Mouse (Mus musculus) neural tube, embryonic 10.5 days (tissue): ENCODE data around the gene Tcte2.
"Not testable (repeated sequence)": the region's sequence is repeated elsewhere in the genome, so short reads cannot be mapped to it uniquely, and the experiment has no call there.

Source experiments
- DNase-seq: peaks from one replicate; pipeline ENCODE4 v3.0.0-alpha.2; 2017; ENCODE audit warnings: low spot score; ENCODE audit errors: extremely low spot score

Tcte2 gene

DNA sequence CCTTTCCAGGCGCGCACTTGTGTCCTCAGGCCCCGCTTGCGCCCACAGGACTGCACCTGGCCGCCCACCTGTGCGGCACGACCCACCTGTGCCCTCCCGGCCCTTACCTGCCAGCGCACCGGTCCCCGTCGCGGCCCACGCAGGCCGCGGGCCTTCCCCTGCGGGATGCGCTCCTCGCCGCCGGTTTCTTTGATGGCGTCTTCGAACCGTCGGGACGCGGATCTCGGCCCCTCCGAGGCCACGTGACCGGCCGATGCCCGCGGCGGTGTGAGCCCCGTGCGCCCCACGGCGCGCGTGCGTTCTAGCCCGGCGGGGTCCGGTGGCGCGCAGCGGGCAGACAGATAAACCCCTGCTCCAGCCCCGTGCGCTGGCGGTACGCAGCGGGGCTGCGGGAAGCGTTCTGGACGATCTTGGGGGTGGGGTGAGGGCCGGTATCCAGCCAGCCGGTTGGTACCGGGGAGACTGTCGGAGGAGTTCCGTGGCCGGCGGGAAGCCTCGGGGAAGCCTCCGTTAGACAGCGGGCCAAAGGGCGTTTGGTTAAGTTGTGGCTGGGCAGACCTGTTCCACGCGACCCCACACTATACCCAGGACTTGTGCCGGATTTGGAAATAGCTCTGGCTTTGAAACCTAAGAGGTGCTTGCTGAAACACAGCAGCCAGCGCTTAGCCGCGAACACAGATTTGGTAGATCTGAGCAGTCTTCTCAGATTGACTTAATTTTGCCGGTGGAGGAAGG, at the start of gene Tcte2:
Gene Tcte2, minus strand, starts transcription at position 647 of the 735 bp plus-strand sequence.
- peak; percentile 69 for DNase-seq

DNA sequence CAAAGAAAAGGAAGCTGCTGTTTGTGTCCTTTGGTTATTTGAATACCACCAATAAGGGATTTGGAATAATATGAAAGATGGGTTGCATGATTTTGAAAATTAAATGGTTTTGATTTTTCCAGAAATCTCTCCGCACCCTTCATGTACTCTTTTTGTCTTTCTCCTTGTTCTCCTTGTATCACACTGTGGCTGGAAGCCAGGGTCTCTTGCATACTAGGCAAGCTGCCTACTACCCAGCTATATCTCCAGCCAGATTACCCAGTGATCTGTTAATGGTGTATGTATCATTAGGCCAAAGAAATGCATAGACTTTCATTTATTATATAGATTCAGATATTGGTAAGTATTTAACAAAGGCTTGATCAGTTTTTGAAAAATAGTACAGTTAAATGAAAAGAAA, 44.4 kb upstream of the Tcte2 start:
- no peak for DNase-seq

DNA sequence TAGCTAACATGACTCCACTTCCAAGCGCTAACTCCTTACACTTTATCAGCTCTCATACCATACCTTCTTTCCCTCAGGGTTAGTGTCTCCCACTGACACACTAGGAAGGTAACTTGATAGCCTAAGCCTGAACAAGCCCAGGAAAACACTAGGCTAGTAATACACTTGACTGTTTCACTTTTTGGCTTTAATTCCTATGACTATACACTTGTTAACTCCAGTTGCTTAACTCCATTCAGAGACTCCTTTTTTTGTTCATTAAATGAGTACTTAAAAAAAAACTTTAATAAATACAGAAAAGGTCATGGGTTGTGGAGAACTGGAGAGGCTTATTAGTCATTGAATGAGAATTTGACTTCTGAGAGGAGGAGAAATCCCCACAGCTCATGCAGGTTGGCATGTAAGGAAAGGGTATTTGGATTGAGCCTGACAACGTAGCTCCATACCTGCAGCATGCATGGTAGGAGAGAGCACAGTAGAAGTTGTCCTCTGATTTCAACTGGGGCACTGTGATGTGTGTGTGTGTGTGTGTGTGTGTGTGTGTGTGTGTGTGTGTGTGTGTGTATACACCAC, 41.3 kb upstream of the Tcte2 start:
- DNase-seq: no peak

DNA sequence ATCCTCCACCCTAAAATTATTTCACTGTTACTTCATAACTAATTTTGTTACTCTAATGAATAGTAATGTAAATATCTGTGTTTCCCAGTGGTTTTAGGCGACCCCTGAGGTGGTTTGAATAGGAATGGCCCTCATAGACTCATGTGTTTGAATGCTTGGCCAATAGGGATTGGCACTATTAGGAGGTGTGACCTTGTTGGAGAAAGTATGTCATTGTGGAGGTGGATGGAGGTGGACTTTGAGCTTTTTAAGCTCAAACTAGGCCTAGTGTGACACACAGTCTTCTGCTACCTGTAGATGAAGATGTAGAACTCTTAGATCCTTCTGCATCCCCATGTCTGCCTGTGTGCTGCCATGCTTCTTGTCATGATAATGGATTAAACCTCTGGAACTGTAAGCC, 36.1 kb upstream of the Tcte2 start:
- DNase-seq: no peak

DNA sequence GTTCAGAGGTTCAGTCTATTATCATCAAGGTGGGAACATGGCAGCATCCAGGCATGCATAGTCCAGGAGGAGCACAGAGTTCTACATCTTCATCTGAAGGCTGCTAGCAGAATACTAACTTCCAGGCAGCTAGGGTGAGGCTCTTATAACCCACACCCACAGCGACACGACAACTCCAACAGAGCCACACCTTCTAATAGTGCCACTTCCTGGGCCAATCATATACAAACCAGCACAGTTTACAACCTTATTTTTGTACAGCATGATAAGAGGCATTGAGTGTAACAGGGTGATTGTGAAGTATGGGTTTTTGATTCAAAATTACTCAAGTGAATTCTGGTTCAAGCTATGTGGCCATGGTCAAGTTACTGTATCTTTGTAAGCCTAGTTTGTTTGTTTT, 28.4 kb upstream of the Tcte2 start:
- not testable (repeated sequence) for DNase-seq

GRCm38 (mm10) chr17:13783469-13783868, 21.8 kb upstream of the Tcte2 start:
- DNase-seq: no peak

DNA sequence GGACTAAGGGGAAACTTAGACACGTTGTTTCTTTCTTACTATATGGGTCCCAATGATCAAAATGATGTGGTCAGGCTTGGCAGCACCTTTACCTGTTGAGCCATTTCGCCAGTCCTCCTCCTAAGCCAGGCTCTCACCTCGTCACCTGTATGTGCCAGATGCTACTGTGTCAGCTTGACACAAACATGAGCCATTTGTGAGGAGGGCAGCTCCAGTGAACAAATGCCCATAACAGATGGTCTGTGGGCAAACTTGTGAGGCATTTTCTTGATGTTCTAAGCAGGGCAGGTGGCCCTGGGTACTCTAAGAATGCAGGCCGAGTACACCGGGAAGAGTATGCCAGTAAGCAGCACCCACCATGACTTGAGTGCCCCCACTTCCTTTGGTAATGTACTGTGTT, 20.3 kb upstream of the Tcte2 start:
- DNase-seq: no peak

DNA sequence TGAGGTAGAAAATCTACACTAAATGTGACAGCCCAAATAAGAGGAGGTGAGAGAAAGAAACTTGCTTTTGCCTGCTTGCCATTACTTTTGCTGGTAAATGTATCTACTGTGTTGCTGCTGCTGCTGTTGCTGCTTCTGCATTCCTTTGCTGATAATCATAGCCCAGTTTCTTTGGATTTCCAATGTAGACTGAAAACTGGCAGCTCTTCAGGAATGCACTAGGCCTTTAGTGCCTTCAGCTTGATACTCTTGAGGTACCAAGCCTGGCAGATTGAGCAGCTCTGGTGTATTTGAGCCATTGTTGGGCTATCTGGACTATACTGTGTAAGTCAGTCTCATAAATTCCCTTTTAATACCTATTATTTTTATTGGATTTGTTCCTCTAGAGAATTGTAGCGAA, 17.2 kb upstream of the Tcte2 start:
- no peak for DNase-seq

- DNase-seq: no peak
Observed at GRCm38 (mm10) chr17:13777676-13778075, 16.1 kb upstream of the Tcte2 start.

DNA sequence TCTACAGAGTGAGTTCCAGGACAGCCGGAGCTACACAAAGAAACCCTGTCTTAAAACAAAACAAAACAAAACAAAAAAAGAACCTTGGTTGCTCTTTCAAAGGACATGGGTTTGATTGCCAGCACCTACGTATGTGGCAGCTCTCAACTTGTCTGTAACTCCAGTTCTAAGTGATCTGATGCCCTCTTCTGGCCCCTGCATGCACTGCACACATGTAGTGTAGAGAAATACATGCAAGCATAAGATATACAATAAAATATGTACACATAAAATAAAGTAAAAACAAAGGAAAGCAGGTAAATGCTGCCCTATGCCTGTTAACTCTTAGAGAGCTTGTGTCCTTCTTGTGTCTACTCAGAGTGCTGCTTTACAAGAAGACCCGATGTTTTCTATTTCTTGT, 7.6 kb upstream of the Tcte2 start:
- DNase-seq: no peak

DNA sequence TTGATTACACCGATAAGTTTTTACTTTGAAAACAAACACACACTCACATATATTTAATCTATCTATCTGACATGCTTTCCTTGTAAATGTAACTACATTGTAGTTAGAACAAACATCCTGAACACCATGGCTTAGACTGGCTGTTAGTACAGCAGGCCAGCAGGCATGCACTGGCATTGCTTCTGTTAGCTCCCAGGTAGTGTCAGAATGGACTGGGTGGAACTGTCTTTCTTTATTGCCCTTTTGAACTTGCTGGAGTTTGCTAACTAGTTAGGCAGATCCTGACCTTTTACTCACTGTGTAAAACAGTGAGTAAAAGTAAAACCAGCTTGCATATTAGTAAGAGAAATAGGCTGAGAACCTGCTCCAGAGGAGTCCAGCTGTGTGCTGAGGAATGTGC, 6.9 kb upstream of the Tcte2 start:
- no peak for DNase-seq

- DNase-seq: not testable (repeated sequence)
Observed at GRCm38 (mm10) chr17:13764911-13765310, 3.3 kb upstream of the Tcte2 start.

DNA sequence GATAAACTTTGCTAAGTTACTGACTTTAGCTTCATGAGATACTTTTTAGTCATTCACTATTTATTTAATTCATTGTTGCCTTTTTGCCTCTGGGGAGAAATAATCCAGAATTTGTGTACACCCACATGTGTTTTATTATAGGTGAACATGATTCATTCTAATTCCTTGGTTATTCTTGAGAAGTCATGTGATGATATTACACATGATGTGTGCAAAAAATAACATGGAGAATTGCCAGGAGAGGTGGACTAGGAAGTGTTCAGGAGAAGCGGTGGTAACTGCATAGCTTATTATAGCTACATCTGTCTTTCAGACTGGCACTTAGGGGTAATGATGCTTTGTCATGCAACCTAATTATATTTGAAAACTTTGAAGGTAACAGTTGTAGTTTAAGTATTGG, 2.2 kb upstream of the Tcte2 start:
- no peak for DNase-seq

- peak; percentile 67 for DNase-seq
Observed at GRCm38 (mm10) chr17:13760675-13761178, 898 bp downstream of the Tcte2 start.

DNA sequence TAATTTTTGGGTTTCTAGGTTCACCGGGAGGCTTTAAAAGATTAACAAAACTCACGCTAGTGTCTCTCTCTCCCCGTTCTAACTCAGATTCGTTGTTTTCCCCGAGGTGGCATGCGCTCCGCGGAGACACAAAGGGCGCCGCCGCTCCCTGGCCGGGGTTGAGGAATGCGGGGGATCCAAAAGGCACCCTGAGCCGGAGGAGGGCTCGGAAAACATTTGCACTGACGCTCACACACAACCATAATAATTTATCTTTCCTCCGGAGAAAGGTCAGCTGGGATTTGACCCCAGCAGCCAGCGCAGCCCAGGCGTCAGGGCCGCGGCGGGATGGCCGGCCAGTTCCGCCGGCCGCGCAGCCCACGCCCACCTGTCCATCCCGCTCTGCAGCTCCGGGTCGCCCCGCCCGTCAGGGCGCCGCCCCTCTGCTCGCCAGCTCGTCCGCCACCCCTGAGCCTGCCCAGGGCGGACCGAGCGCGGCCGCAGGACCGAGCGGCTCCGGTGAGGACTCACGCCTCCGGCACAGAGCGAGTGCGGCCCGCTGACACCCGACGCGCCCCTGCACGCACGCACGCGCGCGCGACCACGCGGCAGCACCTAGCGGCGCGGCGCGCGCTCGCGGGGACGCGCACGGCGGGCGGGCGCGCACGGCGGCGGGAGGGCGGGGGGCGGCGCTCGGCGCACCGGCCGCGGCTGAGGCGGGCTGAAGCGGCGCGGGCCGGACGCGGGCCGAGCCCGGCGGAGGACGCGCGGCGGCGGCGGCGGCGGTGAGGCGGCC, 1.6 kb downstream of the Tcte2 start, which contains the start of gene Afdn:
Gene Afdn, plus strand, starts transcription at position 687 of the 775 bp plus-strand sequence.
- DNase-seq: peak; percentile 85

GRCm38 (mm10) chr17:13759156-13759852, 2.3 kb downstream of the Tcte2 start:
- peak; percentile 49 for DNase-seq

DNA sequence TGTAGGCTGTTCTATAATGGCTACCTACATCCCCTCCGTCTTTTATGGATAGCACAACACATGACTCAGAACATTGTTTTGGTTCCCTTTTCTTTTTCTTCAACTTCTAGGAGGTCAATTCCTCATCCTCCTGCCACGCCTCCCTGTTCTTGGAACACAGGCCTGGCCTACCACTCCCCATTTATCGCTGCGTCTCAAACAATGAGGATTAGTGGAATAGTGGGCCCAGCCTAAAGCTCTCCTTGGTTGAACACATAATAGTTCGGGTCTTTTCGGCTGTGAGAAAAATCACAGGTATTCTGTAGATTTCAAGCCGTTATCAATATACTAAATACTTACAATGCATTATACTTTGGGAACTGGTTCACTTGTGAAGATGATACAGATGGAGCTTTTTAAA, 3.0 kb downstream of the Tcte2 start:
- no peak for DNase-seq

DNA sequence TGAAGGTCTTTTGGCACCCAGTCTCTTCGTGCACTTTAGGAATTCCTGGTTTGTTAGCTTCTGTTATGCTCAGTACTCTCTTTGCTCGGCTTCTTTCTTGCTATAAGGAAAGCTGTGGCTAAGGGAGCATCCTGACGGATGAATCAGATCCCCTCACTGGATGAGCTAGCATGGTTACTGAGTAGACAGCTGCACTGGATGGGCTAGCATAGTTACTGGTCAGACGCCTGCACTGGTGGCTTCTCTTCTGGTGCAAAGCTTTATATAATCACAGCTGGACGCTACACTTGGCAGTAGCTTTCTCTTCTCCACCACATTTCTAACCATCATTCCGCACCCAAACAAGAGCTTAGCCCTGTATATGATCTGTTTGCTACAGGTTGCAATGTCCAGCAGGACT, 6.7 kb downstream of the Tcte2 start:
- DNase-seq: no peak

- DNase-seq: no peak
Observed at GRCm38 (mm10) chr17:13753918-13754317, 7.7 kb downstream of the Tcte2 start.

DNA sequence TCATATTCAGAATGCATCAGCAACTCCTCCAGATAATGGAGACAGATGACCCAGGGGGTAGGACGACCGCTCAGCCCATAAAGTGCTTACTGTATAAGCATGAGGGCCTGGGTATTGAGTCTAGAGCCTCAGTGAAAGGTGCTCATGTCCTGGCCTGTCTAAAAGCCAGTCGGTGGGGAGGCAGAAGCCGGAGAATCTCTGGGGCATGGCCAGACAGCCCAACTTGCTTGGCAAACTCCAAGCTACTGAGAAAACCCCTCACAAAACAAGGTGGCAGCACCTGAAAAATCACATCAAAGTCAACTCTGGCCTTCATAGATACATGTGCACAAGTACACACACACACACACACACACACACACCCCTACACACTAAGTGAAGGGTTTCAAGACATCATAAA, 12.6 kb downstream of the Tcte2 start:
- no peak for DNase-seq

GRCm38 (mm10) chr17:13747681-13748080, 13.9 kb downstream of the Tcte2 start:
- no peak for DNase-seq

- no peak for DNase-seq
Observed at GRCm38 (mm10) chr17:13746330-13746729, 15.3 kb downstream of the Tcte2 start.
